Mouse (Mus musculus): ENCODE measurements at regions not wholly inside any gene's neighbourhood (a gene's known extent, or its start where the extent isn't known, plus 50 kb on each side); places are given as distances from the start of the nearest gene placed in this dataset.

GRCm38 (mm10) chr1:17538160-17538559, 607.5 kb downstream of the Crisp4 start:
- no peak for TF ChIP-seq CTCF (IDR thresholded peaks at IDR 0.05; ENCODE audit: control insufficient read depth, insufficient read depth, insufficient read length)
- no peak for TF ChIP-seq CEBPB (IDR thresholded peaks at IDR 0.05; ENCODE audit: low read depth)
